Mouse (Mus musculus) induced T-regulatory cell, adult 2 months (primary cell): Measurements from ENCODE around the gene Cadm2.

Source experiments
- DNase-seq: peaks from one replicate; pipeline ENCODE4 v3.0.0-alpha.2; 2012; ENCODE audit warnings: low read depth

Gene Cadm2

DNA sequence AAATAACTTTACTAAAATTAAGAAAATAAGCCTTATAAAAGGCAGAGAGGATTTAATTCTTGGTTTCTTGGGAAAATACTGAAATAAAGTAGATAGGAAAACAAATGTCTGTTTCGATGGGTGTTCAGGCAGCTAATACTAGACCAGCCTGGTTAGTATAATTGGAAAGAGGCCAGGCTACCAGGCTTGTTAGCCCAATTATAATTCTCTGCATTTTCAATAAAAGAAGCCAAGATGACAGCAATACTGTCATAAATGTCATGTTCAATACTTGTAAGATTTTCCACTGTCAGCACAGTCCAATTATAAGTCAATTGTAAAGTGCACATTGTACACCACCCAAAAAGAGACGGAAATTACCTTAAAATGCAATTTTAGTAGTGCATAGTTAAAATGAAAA lies 664.8 kb downstream of the Cadm2 start:
- no peak for DNase-seq

DNA sequence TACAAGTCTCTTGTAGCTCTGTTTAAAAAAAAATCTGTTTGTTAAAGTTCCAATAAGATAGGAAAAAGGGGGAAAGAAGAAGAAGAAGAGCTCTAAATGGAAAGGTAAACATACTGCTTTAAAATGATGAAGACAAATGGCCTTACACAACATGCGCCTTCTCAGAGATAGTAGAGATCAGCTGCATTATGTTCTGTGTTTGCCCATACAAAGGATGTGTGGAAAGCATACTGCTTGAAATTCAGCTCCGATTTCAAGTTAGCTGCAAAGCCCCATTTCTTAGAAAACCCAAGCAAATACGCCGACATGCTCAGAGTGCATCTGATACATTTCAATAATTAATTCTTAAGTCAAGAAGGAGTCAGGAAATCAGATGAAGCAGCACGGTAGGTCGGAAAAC lies 684.4 kb downstream of the Cadm2 start:
- no peak for DNase-seq

DNA sequence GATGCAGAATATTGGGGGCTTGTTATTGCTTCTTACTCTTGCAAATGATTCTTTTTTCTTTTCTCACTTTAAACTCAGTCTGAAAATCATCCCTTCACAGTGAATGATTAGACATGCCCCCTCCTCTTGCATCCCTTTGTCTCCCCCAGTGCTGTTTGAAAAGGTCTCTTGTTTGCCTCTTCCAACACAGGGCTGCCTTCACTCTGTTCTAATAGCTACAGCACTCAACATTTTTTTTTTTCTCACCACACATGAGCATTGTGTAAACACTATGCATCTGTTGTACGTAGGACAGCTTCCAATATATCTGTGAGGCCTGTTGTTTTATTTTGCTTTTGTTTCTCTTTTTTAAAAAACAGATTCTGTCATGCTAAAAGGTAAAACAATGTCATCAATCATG lies 695.2 kb downstream of the Cadm2 start:
- DNase-seq = no peak

DNA sequence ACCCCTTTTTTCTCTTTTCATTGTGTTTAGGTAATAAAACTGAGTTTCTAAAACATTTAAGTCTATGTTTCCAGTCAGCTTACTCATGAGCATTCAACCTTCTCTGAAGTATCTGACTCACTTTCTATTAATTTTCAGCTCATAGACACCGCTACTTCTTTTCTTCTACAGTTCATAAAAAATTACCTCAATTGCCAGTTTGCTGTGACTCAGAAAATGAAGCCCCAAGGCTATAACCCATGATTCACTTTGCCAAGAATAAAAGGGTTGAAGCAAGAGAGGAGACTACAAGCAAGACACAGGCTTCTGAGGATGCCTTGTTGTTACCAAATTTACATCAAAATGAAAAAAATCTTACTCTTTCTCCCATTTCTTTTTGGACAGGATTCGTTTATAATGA lies 698.0 kb downstream of the Cadm2 start:
- DNase-seq = no peak

DNA sequence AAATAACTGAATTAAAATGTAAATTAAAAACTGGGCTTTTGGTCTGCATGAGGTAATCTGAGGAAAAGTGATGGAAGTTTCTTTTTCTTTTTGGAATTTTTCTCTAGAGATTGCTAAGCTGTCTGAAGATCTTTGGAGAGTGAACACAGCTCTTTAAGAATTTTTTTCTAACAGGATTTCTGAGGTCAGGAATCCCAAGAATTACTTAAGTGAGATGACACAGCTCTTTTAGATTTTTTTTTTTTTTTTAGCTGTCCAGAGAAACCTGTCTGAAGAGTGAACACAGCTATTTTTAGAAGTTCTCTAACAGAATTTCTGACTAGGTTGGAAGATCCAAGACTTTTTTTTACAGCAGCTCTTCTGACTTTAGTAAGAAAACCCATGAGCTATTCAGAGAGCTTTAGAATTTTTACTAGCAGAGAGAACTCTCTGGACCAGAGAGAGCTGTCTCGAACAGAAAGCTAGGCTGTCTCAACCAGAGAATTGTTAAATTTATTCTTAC lies 699.2 kb downstream of the Cadm2 start:
- no peak for DNase-seq

DNA sequence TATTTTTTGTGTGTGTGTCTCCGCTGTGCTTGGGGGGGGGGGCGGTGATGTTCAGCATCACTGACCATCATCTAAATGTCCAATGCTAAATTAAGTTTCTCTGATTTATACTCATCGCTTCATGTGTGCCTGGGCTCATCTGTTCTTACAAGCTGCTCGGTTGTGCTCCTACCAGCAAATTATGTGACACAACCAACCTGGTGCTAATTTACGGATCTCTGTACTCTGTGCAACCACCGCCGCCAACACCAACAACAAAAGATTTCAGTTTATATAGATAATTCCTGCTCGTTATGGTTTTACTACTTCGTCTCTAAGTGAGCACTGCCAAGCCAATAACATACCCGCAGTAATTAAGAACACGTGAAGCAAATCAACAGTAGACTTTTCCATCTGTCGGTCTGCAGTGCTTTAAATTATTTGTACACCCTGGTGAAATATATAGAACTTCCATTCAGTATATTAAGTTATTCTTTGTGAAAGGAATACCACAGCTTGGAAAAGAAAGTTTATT lies 700.8 kb downstream of the Cadm2 start:
- DNase-seq = no peak

DNA sequence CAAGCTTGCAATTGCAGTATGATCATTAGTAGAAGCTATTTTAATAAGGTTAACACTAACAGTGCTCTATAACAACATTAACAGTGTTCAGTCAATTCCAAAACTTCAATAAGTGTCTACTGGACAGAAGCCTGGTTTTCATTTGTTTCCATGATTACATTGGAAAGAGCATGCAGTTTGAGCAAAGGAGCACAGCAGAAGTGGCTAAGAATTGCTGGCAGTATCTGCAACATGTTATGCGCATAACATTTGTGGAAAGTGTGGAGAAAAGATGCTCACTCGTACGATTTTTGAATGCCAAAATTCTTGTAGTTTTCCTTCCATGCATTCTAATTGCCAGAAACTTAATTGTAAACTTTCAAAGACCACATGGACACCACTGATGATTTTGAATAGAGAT lies 718.9 kb downstream of the Cadm2 start:
- DNase-seq = no peak

DNA sequence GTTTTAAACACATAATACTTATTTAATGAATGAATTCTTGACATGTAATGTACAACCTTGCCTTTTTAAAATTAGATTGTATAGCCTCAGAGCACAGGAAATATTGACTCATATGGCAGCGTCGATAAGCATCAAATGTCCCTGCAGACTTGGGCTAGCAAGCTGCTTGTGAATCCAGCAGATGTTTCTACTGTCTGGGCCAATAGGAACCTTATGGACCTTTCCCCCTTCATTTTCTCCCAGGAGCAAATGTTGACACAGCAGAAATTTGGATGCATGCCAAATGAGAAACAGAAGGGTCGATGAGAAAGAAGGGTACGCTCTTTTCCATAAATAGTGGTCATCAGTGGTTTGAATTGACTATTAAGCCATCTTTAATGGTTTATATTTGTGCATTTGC lies 720.0 kb downstream of the Cadm2 start:
- no peak for DNase-seq

DNA sequence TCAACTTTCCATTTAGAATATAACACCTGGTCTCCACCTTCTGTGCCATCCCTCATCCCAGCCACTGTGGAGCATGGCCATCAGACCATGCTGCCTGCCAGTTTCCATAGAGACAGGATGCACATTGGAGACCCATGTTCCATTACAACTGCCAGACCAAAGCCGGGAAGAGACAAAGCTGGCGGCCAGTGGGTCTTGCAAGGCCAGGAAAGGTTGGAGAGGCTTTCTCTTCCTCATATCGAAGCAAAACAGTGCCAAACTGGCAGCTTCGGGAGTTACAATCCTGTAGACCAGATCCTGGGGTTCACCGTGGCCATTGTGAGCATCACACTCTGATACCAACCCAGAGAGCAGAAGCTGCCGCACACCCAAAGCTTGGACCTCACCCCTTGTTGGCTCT lies 728.3 kb downstream of the Cadm2 start:
- no peak for DNase-seq

DNA sequence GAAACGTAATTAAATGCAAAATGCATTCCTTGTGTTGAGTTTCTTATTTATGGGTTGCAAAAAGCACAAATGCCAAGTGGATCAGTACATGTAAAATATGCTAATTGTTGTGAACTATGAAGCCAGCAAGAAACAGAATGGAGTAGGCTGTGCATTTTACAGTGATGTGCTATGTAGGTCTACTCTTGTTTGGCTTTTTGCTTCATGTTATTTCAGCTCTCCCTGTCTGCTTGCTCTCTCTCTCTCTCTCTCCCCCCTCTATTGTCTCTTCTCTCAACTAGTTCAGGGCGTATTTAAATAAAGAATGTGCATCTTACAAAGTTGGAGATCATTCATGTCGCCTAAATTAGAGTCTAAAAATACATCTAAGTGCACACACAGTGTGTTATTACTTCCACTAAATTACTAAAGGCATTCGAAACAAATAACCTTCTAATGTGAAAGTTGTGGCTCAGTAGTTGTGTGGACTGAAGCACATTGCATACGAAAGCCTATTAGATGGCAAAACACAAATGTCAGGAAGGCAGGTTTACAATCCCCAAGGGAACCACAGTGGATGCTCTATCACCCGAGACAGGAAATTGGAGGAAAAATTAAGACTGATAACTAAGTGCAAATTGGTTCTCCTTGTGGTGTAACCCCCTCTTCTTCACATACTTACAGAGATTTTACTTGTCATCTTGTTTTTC lies 729.0 kb downstream of the Cadm2 start:
- no peak for DNase-seq

DNA sequence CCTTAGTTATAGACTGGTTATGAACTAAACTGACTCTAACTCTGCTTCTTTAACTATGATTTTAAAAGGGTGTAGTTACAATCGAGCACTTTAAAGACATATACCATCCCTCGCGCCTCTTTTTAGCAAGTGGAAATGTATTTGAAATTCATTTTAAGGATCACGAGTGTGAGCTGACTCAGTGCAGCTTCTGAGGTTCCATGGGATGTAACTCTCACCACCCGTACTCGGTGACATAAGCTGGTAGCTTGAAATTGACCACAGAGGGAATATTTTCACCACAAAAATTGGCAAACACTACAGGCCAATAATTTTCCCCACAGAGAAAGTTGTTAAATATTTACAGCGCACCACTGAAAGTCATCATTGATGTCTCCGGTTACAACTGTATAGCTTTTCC lies 730.8 kb downstream of the Cadm2 start:
- no peak for DNase-seq

DNA sequence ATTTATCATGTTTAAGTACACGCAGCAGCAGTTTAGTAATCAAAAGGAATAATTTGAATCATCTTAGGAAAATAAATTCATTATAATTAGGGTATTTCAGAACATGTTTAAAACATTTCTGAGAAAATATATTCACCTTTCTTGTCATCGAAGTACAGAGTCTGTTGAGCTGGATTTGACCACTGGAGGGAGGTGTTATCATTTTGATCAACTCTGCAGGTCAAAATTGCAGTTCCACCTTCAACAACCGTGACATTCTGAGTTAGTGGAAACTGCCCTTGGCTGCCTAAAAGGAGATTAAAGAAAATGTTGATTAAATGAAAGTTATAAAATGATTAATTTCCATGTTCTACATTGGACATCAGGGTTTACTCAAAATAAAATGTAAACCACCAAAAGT lies 738.1 kb downstream of the Cadm2 start:
- no peak for DNase-seq

DNA sequence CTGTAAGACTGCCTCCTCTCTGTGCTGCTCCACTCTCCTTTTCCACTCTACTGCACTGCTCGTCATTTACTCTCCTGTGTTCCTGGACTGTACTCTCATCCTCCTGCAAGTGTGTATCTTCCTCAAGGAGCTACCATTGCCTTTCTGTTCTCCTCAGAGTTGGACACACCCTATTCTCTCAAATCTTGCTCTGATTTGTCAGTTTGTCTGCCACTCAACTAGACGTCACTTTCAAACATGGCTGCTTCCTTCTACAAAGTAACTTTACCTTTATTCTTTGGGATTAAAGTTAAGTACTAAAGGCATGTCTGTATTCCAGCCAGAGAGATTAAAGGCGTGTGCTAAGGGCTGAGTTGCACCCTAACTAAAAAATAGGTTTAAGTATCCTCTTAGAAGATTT lies 749.5 kb downstream of the Cadm2 start:
- DNase-seq = no peak

DNA sequence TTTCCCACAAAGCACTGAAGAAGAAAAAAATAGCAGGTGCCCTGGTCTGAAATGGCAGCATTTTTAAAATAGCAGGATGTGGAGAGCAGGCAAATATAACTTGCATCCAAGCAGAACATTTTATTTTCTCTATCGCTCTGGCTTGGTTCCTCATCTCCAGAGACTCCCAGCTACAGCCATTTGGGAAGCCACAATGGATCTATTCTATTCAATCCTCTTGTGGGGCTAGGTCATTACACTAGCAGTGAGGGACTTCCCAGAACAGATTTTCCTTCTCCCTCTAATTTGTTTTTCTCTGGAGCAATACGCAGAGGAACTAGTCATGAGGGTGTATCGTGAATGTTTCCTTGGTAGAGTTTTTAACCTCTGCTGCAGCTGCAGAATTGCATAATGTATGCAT lies 769.7 kb downstream of the Cadm2 start:
- DNase-seq = no peak

DNA sequence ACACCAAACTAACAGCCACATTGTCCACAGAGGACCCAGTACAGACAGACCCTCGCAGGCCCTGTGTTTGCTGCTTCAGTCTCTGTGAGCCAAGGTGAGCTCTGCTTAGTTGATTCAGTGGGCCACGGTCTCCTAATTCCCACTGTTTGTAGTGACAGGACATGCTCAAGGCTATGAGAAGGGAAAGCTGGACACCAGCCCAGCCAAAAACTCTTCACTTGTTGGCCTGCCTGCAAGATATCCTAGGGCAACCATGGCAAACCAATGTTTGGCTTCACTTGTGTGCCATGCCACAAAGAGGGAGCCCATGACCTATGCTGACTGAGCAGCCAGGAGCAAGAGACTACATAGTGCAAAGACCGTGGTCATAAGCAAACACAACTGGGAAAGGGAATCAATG lies 795.8 kb downstream of the Cadm2 start:
- DNase-seq = no peak

DNA sequence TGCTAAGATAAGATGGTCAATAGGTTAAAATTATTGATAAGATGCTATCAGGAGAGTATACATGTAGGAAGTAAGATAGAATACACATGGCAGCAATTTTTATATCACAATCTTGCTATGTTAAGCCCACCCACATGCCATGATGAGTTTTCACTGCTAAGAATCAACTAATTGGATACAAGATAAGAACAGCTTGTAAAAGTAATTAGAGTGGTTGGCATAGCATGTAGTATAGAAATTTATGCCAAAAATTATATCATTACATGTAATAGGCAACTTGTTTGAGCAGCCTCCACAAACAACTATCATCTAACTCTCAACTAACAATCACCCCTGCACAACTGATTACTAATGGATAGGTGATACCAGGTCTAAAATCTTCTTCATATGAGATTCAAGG lies 809.2 kb downstream of the Cadm2 start:
- DNase-seq = no peak

DNA sequence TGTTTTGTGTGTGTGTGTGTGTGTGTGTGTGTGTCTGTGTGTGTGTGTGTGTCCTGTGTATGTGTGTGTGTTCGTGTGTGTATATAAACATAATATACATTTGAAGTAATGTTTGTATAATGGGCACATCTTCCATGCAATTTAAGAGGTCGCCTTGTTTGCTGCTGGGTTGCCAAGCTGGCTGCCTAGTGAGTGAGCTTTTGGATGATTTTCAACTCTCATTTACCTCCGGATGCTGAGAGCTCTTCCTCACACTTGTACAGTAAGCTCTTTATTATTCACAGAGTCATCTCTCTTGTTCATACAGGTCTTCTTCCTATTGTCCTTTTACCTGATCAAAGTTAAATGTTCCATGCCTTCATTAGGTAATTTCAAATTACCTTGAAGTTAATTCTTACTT lies 822.5 kb downstream of the Cadm2 start:
- DNase-seq = no peak

DNA sequence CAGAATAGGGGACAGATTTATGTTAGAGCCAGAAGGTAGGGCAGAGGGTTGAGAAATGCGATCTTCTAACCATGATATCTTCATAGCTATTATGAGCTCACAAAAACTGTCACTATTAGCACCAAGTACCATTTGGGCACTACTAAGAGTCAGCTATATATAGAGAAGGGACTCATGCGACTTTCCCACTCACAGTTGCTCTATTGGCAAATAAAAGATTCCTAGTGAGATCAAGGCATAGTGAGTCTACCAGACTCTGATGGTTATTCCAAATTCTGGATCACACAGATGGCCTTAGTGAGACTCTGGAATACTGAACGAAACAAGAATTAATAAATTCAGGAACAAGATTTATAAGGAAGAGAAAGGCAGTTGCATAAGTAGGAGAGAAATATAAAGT lies 827.6 kb downstream of the Cadm2 start:
- DNase-seq = no peak

DNA sequence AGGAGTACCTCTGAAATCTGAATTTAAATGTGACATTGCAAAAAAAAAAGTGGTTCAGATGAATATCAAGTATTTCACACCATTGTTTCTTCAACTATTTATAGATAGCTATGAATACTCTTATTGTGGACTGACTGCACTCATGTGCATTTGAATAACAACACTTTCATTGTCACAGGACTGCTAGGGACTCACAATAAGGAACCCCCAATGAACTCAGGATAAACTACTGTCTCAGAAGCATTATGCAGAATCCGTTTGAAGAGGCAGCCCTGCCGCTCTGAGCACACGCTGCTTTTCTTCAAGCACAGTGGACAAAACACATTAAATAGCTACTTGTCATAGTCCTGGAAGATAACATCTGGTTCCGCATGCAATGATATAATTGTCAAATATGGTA lies 848.8 kb downstream of the Cadm2 start:
- DNase-seq = no peak

DNA sequence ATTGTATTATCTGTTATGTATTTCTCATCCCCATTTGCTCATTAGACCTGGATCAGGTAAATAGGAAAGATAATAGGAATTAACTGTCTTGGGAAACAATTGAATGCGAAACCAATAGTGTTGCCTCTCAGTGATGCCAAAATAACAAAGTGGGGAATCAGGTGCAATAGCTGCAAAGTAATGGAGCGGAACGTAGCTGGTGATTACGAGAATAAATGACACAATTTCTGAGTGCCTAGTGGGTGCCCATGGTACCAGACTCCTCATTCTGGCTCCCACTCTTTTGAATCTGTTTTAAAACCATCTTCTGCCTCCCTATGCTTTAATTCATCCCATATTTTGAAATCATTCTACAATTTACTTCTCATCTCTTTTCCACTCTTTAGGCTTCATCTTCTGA lies 851.2 kb downstream of the Cadm2 start:
- no peak for DNase-seq

DNA sequence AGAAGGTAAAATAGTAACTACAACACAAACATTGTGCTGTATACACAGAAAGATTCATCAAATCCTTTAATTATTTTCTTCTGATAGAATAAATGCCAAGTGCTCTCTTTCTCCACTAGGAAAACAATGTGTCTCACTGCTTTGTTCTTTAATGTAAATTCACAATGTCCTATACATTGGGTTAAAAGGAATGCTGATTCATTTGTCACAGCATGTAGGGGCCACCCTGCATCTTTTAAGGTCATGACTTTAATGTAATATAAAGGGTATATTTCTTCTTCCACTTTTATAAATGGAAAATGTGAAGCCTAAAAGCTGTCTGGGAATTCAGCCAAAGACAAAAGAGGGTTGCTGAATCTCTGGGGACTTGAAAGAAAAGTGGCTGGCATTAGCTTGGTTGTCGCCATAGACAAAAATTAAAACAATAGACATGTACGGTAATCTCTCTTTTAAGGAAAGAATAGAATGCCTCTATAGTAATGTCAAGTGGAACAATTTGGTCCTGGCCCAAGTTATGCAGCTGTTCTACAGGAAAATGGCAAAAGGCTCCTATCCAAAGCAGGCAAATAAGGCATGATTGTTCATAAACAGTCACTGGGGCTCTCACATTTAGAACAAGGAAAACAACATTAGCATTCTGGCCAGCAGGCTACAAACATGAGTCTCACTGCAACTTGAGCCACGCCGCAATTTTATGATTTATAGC lies 851.9 kb downstream of the Cadm2 start:
- no peak for DNase-seq

DNA sequence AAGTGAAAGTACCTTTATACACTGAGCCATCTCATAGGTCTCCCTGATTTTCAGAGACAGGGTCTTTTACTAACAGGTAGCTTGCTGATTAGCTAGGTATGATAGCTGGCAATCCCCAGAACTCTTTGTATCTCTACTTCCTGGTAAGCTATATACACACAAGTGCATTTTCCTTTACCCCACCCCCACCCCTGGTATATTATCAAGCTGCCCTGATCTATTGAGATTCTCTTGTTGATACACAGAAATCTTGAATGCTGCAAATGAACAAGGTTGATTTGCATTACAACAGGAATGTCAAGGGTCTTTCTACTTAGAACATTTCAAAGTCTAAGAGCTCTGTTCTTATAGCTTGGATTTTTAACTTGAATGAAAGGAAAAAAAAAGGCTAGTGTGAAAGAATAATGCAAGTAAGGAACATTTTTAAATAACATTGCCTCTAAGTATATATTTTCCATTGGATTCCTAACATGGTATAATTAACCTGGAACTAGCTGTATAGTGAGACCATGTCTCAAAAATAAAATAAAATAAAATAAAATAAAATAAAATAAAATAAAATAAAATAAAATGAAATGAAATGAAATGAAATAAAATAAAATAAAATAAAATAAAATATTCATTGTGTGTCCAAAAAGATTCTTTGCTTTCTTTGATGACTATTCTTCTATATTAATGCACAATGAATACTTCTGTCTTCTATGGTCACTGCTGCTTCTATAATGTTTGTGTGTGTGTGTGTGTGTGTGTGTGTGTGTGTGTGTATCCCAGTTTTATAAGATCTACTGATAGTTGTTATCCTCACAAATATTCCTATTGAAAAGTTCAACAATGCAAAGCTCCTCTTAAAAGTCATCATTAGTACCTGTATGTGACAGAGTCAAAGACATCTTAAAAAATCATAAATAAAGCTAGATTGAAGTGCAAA lies 858.9 kb downstream of the Cadm2 start:
- no peak for DNase-seq

DNA sequence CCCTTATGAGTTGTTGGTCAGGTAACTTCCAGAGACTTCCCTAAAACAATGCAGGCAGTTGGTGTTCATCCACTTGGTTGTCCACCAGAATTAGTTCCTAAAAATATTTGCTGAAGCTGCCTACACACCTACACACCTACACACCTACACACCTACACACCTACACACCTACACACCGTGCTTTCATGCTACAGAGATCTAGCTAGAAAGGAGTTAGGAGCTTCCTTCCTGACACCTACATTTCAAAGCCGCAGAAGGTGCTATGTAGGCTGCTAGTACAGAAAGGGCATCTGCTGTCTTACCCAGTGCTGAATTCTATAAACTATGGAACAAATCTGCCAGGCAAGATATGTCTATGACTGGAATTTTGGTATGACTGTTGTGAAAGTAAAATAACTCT lies 872.2 kb downstream of the Cadm2 start:
- no peak for DNase-seq
